Mouse (Mus musculus) heart, embryonic 15.5 days (tissue): ENCODE results near the gene Krt6a. TPM values are rescaled to one million over a fixed set of nuclear protein-coding genes. Genes with fewer than 3 reads are reported as not detected.

Source experiments
- microRNA-seq: library from miRNA; unstranded; fragments of <30 nt; microRNA quantifications from one replicate; pipeline ENCODE4, GENCODE M21; 2016
- polyA plus RNA-seq: library from polyadenylated mRNA; unstranded; fragments of >200 nt; fragmentation: Nextera tagmentation; extraction: Ambion mirVana; gene quantifications from 2 replicates; pipeline ENCODE4 v1.2.1, GENCODE M21; 2015

The Krt6a gene
- polyA plus RNA-seq, 1 experiment from 2014 or later = 0.20 TPM

Small RNA genes within 50 kb of the gene (microRNA-seq; reads per million reads assigned to microRNA genes)
- gene Gm44323 (not detected), gene Gm44342 (not detected), gene Gm44383 (not detected), gene Gm44479 (not detected)

Other genes with a start within 250 kb of the Krt6a start
- gene Krt88, start 246.6 kb downstream of the Krt6a start, polyA plus RNA-seq = not detected in 2 replicates
- not detected in 2 replicates for gene Krt81, start 230.6 kb downstream of the Krt6a start, polyA plus RNA-seq
- gene Krt86, start 220.8 kb downstream of the Krt6a start, polyA plus RNA-seq = not detected in 2 replicates
- gene Krt83, start 202.8 kb downstream of the Krt6a start, polyA plus RNA-seq = not detected in 2 replicates
- gene Gm49425, start 177.0 kb downstream of the Krt6a start, polyA plus RNA-seq = not detected in 2 replicates
- gene Krt84, start 161.5 kb downstream of the Krt6a start, polyA plus RNA-seq = not detected in 2 replicates
- not detected in 2 replicates for gene Krt82, start 143.6 kb downstream of the Krt6a start, polyA plus RNA-seq
- 0.09 TPM in 1 of 2 replicates, not detected in the other for gene Krt90, start 131.4 kb downstream of the Krt6a start, polyA plus RNA-seq
- 0.05 and 0.47 TPM in 2 replicates for gene Krt75, start 120.4 kb downstream of the Krt6a start, polyA plus RNA-seq
- not detected in 2 replicates for gene Gm5414, start 66.1 kb downstream of the Krt6a start, polyA plus RNA-seq
- gene Gm5478, start 46.9 kb downstream of the Krt6a start, polyA plus RNA-seq = not detected in 2 replicates
- not detected in 2 replicates for gene Krt6b, start 14.0 kb downstream of the Krt6a start, polyA plus RNA-seq
- gene Krt5, start 18.6 kb upstream of the Krt6a start, polyA plus RNA-seq = 2.8 and 29.6 TPM in 2 replicates
- gene Krt71, start 48.8 kb upstream of the Krt6a start, polyA plus RNA-seq = 0.14 TPM in 1 of 2 replicates, not detected in the other
- gene Krt72, start 92.2 kb upstream of the Krt6a start, polyA plus RNA-seq = 0.34 TPM in 1 of 2 replicates, not detected in the other
- not detected in 2 replicates for gene Krt73, start 108.0 kb upstream of the Krt6a start, polyA plus RNA-seq
- gene Krt2, start 123.9 kb upstream of the Krt6a start, polyA plus RNA-seq = not detected in 2 replicates
- gene Krt1, start 156.5 kb upstream of the Krt6a start, polyA plus RNA-seq = 0.57 and 1.3 TPM in 2 replicates
- gene Krt77, start 175.4 kb upstream of the Krt6a start, polyA plus RNA-seq = 0.13 and 0.20 TPM in 2 replicates
- not detected in 2 replicates for gene Krt76, start 198.6 kb upstream of the Krt6a start, polyA plus RNA-seq
- 1.0 and 3.4 TPM in 2 replicates for gene Krt4, start 230.4 kb upstream of the Krt6a start, polyA plus RNA-seq
- 0.87 and 0.95 TPM in 2 replicates for gene Krt79, start 246.0 kb upstream of the Krt6a start, polyA plus RNA-seq